Mouse (Mus musculus) lung, embryonic 16.5 days (tissue): ENCODE data around the gene Vmn1r53. TPM values are rescaled to one million over a fixed set of nuclear protein-coding genes. Genes with fewer than 3 reads are reported as not detected.
"Not testable (repeated sequence)": the region's sequence is repeated elsewhere in the genome, so short reads cannot be mapped to it uniquely, and the experiment has no call there.

Experiments used
- ATAC-seq: fragments of 200-750 bp; cut with Nextera tagmentation; 2 replicates; pipeline ENCODE4 v1.8.0; 2017; ENCODE audit warnings: low read depth, mild to moderate bottlenecking, moderate library complexity
- H3K27ac ChIP-seq: fragments of 300-500 bp; sonication (generic); 2 replicates; pipeline ENCODE4 v1.5.1; 2014; ENCODE audit warnings: mild to moderate bottlenecking, control low read depth, low read length
- H3K27me3 ChIP-seq: fragments of 300-500 bp; sonication (generic); 2 replicates; pipeline ENCODE4 v1.6.1; 2014; ENCODE audit warnings: low read depth, low read length, mixed read lengths; ENCODE audit not compliant: control insufficient read depth, insufficient read depth
- H3K36me3 ChIP-seq: fragments of 300-500 bp; sonication (generic); 2 replicates; pipeline ENCODE4 v1.6.1; 2014; ENCODE audit warnings: low read length; ENCODE audit not compliant: control insufficient read depth, insufficient read depth
- H3K4me1 ChIP-seq: fragments of 300-500 bp; sonication (generic); replicated peaks from 2 replicates; pipeline ENCODE4 v1.6.1; 2014; ENCODE audit warnings: low read length, mixed read lengths; ENCODE audit not compliant: control insufficient read depth, insufficient read depth
- H3K4me2 ChIP-seq: fragments of 300-500 bp; sonication (generic); 2 replicates; pipeline ENCODE4 v1.6.1; 2014; ENCODE audit warnings: low read depth, low read length, control low read depth
- H3K4me3 ChIP-seq: fragments of 300-500 bp; sonication (generic); 2 replicates; pipeline ENCODE4 v1.5.1; 2014; ENCODE audit warnings: mild to moderate bottlenecking, low read length, control low read depth
- H3K9ac ChIP-seq: fragments of 300-500 bp; sonication (generic); 2 replicates; pipeline ENCODE4 v1.6.1; 2014; ENCODE audit warnings: low read length, control low read depth
- H3K9me3 ChIP-seq: fragments of 300-500 bp; sonication (generic); 2 replicates; pipeline ENCODE4 v1.6.1; 2016; ENCODE audit warnings: low read length; ENCODE audit not compliant: control insufficient read depth
- WGBS: fragments of 180-500 bp; shearing (Covaris S2); extraction: QIAGEN DNeasy Blood & Tissue Kit; methylation state at CpG from one replicate; pipeline ENCODE4 v1.1.7; 2014; 5-methylcytosine and 5-hydroxymethylcytosine counted together
- polyA plus RNA-seq: library from polyadenylated mRNA; unstranded; fragments of >200 nt; fragmentation: Nextera tagmentation; extraction: Ambion mirVana; gene quantifications from 2 replicates; pipeline ENCODE4 v1.2.1, GENCODE M21; 2015

Gene Vmn1r53
- 0.14 TPM in 1 of 2 replicates, not detected in the other for polyA plus RNA-seq

- Histone ChIP-seq H3K27ac (no peak within 1 kb of the TSS), H3K4me1 (no peaks in the 10 kb centered on the region), H3K9me3 (no peaks in the 10 kb centered on the region), H3K9ac (no peak within 1 kb of the TSS), H3K4me2 (no peak within 1 kb of the TSS), H3K4me3 (no peak within 1 kb of the TSS), H3K36me3 (no peaks in the 10 kb centered on the region), H3K27me3 (no peaks in the 10 kb centered on the region)
- ATAC-seq, result no peak
- WGBS, result 89% methylated on average over 1 of the region's 1 CpGs
Observed at GRCm38 (mm10) chr6:90224338-90224737, at the start of gene Vmn1r53. Gene Vmn1r53 (minus strand): TSS chr6:90224438.

GRCm38 (mm10) chr6:90246000-90246399, 21.8 kb upstream of the Vmn1r53 start, which contains the start of gene Vmn1r54:
Gene Vmn1r54 (plus strand): TSS chr6:90246300.
- no peaks in the 10 kb centered on the region for H3K27me3 ChIP-seq
- no peaks in the 10 kb centered on the region for H3K4me1 ChIP-seq
- no peaks in the 10 kb centered on the region for H3K9me3 ChIP-seq
- no peaks in the 10 kb centered on the region for H3K36me3 ChIP-seq
- no peak within 1 kb of the TSS for H3K4me2 ChIP-seq
- H3K4me3 ChIP-seq, result no peak within 1 kb of the TSS
- no peak within 1 kb of the TSS for H3K27ac ChIP-seq
- 58% methylated on average over 1 of the region's 1 CpGs for WGBS
- no peak for ATAC-seq
- no peak within 1 kb of the TSS for H3K9ac ChIP-seq

DNA sequence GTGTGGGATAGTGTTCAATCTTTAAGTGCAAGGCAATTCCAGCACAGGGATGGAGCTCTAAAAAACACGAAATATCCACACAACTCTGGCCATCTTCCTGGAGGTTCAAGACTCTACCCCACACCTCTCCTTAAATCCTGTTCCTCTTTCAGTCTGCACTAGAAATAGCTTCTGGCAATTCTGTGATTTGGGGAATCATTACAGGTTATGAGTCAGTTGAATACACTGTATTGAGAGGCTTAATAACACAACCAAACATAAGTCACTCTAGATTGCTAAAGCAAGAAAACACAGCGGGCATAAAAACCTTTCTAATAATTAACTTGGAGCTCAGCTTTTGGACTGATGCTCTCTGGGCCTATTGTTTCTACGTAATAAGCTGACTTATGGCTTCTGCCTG, 19.8 kb upstream of the Vmn1r53 start:
- Histone ChIP-seq H3K9me3 (no peaks in the 10 kb centered on the region), H3K36me3 (no peaks in the 10 kb centered on the region), H3K9ac (no peak overlapping the region), H3K27me3 (no peaks in the 10 kb centered on the region), H3K4me1 (no peaks in the 10 kb centered on the region), H3K27ac (no peak overlapping the region), H3K4me2 (no peak overlapping the region), H3K4me3 (no peak overlapping the region)
- WGBS, result 69% methylated on average over 3 of the region's 3 CpGs
- ATAC-seq, result no peak

DNA sequence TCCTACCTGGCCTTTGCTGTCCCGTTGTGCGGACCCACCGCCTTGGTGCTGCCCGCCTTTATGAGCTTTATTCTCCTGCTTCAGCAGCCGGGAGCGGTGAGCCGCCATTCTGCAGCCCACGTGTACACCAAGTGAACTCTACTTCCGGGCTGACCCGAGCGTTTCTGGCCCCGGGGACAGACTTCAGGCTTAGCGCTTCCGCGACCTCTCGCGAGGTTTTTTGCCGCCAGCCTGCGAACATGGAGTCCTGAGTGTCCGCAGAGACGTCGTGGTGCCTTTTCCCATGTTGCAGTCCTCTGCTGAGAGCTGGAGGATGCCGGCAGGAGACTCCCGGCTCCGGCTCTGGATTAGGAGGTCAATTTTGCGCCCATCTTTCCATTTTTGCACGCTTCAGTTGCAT, 8.4 kb upstream of the Vmn1r53 start:
- Histone ChIP-seq H3K36me3 (no peaks in the 10 kb centered on the region), H3K9ac (no peak overlapping the region), H3K27ac (no peak overlapping the region), H3K27me3 (no peaks in the 10 kb centered on the region), H3K4me1 (no peaks in the 10 kb centered on the region), H3K4me3 (no peak overlapping the region), H3K9me3 (no peaks in the 10 kb centered on the region; the same call in 1 of the 2 replicates), H3K4me2 (no peak overlapping the region)
- WGBS, result 51% methylated on average over 27 of the region's 27 CpGs
- ATAC-seq, result no peak

DNA sequence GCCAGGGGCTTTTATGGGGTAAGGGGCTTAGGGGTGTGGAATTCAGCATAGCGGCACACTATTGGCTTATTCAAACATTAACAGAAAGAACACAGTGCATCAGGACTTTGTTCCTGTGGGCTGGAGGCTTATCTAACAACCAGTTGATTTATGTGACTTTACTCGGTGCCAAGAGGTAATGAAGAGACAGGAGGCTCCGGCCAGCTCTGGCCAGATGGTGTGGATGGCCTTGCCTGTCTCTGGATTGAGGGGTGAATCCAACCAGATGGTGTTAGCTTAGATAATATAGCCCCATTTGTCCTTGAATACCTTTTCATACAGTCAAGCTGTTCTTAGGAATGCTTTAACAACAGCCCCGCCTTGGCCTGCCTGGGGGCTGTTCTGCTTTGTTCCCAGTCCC, 7.9 kb upstream of the Vmn1r53 start:
- not testable (repeated sequence) for H3K27me3 ChIP-seq, H3K4me1 ChIP-seq, H3K9ac ChIP-seq, H3K9me3 ChIP-seq, H3K4me3 ChIP-seq, H3K27ac ChIP-seq, ATAC-seq, H3K4me2 ChIP-seq, H3K36me3 ChIP-seq
- 79% methylated on average over 4 of the region's 4 CpGs for WGBS

DNA sequence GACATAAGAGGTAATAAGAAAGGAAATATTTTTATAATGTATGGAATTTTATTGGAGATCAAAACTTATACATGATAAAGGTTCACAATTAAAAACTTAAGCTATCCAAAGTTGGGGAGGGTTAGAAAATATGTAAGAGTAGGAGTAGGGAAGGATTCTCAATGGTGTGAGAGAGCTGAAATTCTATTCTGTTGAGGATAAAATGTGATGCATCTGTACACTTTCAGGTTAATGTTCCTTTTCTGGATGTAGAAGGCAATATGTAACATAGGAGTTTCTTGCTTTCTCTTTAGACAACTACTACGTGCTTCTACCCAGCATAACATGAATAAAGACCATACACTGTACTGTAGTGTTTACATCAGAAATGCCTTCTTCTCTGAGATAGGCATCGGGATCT, 21.7 kb downstream of the Vmn1r53 start, which contains the start of gene V1ra8:
Gene V1ra8 (plus strand): TSS at position 301 of the 400 bp plus-strand sequence.
- H3K4me2 ChIP-seq, ATAC-seq, H3K27me3 ChIP-seq, H3K9me3 ChIP-seq, H3K4me1 ChIP-seq, H3K4me3 ChIP-seq, H3K27ac ChIP-seq, H3K9ac ChIP-seq, H3K36me3 ChIP-seq: not testable (repeated sequence)
- 73% methylated on average over 2 of the region's 2 CpGs for WGBS

DNA sequence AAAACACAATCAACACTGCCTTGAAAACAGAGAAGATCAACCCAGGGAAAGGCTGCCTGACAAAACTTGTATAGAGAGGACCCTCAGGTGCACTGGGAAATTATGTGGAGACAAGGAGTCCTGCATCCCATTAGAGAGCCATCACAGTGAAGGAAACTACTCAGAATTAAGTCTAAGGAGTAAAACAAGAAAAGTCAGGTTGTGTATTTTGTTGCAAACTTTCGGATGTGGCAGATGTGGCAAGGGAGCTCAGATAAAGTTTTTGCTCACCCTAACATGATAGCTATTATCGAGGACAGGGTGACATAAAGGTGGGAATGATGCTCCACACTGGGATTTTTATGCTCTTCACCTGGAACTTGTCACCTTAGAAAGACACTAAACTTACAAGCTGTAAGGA, 49.7 kb downstream of the Vmn1r53 start, which contains the start of gene Vmn1r52:
Gene Vmn1r52 (plus strand): TSS at position 301 of the 400 bp plus-strand sequence.
- H3K9ac ChIP-seq, result no peak within 1 kb of the TSS
- ATAC-seq, result no peak
- H3K27ac ChIP-seq, result no peak within 1 kb of the TSS
- WGBS, result 62% methylated on average over 2 of the region's 2 CpGs
- H3K4me2 ChIP-seq, result no peak within 1 kb of the TSS
- no peaks in the 10 kb centered on the region for H3K9me3 ChIP-seq
- no peaks in the 10 kb centered on the region for H3K4me1 ChIP-seq
- H3K36me3 ChIP-seq, result no peaks in the 10 kb centered on the region
- no peak within 1 kb of the TSS for H3K4me3 ChIP-seq
- no peaks in the 10 kb centered on the region for H3K27me3 ChIP-seq

Other genes with a start within 250 kb of the Vmn1r53 start
- gene Vmn1r47, start 208.3 kb downstream of the Vmn1r53 start, polyA plus RNA-seq, result not detected in 2 replicates
- not detected in 2 replicates for gene Vmn1r48, start 187.6 kb downstream of the Vmn1r53 start, polyA plus RNA-seq
- gene Vmn1r49, start 145.9 kb downstream of the Vmn1r53 start, polyA plus RNA-seq, result not detected in 2 replicates
- not detected in 2 replicates for gene Vmn1r50, start 123.0 kb downstream of the Vmn1r53 start, polyA plus RNA-seq
- not detected in 2 replicates for gene Vmn1r51, start 101.8 kb downstream of the Vmn1r53 start, polyA plus RNA-seq
- gene Vmn1r52, start 49.6 kb downstream of the Vmn1r53 start, polyA plus RNA-seq, result not detected in 2 replicates
- gene V1ra8, start 21.6 kb downstream of the Vmn1r53 start, polyA plus RNA-seq, result not detected in 2 replicates
- not detected in 2 replicates for gene Vmn1r54, start 21.9 kb upstream of the Vmn1r53 start, polyA plus RNA-seq
- gene BC048671, start 76.8 kb upstream of the Vmn1r53 start, polyA plus RNA-seq, result not detected in 2 replicates
- 0.20 and 0.54 TPM in 2 replicates for gene Chst13, start 100.7 kb upstream of the Vmn1r53 start, polyA plus RNA-seq
- 0.05 and 0.48 TPM in 2 replicates for gene Uroc1, start 108.8 kb upstream of the Vmn1r53 start, polyA plus RNA-seq
- 5.4 and 6.3 TPM in 2 replicates for gene Zxdc, start 145.1 kb upstream of the Vmn1r53 start, polyA plus RNA-seq
- 0.60 and 0.82 TPM in 2 replicates for gene Cfap100, start 204.4 kb upstream of the Vmn1r53 start, polyA plus RNA-seq
- gene Klf15, start 238.1 kb upstream of the Vmn1r53 start, polyA plus RNA-seq, result 17.4 and 21.3 TPM in 2 replicates